Mouse (Mus musculus) stomach, postnatal 0 days (tissue): ENCODE results near the gene Med16. TPM values are rescaled to one million over a fixed set of nuclear protein-coding genes. Genes with fewer than 3 reads are reported as not detected.
A peak's percentile ranks its signal among the peaks of the same experiment; 100 is the strongest.

Experiments
- ATAC-seq: fragments of 200-750 bp; cut with Nextera tagmentation; 2 replicates; pipeline ENCODE4 v1.8.0; 2017; ENCODE audit not compliant: low FRiP score, low TSS enrichment
- DNase-seq: peaks from one replicate; pipeline ENCODE4 v3.0.0-alpha.2; 2016; ENCODE audit warnings: low spot score
- H3K27ac ChIP-seq: fragments of 300-500 bp; sonication (generic); replicated peaks from 2 replicates; pipeline ENCODE4 v1.5.1; 2014; ENCODE audit warnings: mild to moderate bottlenecking, control low read depth
- H3K27me3 ChIP-seq: fragments of 300-500 bp; sonication (generic); 2 replicates; pipeline ENCODE4 v1.6.1; 2014; ENCODE audit warnings: low read length; ENCODE audit not compliant: control insufficient read depth, insufficient read depth
- H3K36me3 ChIP-seq: fragments of 300-500 bp; sonication (generic); 2 replicates; pipeline ENCODE4 v1.6.1; 2014; ENCODE audit warnings: low read length, mixed read lengths; ENCODE audit not compliant: control insufficient read depth, insufficient read depth
- H3K4me1 ChIP-seq: fragments of 300-500 bp; sonication (generic); replicated peaks from 2 replicates; pipeline ENCODE4 v1.6.1; 2014; ENCODE audit warnings: antibody characterized with exemption; ENCODE audit not compliant: control insufficient read depth, insufficient read depth
- H3K4me2 ChIP-seq: fragments of 300-500 bp; sonication (generic); replicated peaks from 2 replicates; pipeline ENCODE4 v1.6.1; 2014; ENCODE audit warnings: low read depth, mild to moderate bottlenecking, control low read depth, moderate library complexity
- H3K4me3 ChIP-seq: fragments of 300-500 bp; sonication (generic); 2 replicates; pipeline ENCODE4 v1.5.1; 2014; ENCODE audit warnings: low read depth, low read length, control low read depth
- H3K9ac ChIP-seq: fragments of 300-500 bp; sonication (generic); 2 replicates; pipeline ENCODE4 v1.6.1; 2014; ENCODE audit warnings: mild to moderate bottlenecking, low read length, control low read depth, mixed read lengths
- H3K9me3 ChIP-seq: fragments of 300-500 bp; sonication (generic); 2 replicates; pipeline ENCODE4 v1.6.1; 2016; ENCODE audit warnings: low read length; ENCODE audit not compliant: control insufficient read depth
- CTCF ChIP-seq: IDR thresholded peaks from 2 replicates; pipeline ENCODE4 v1.5.1; 2016; ENCODE audit warnings: antibody characterized with exemption, low read depth, mild to moderate bottlenecking, moderate library complexity
- EP300 ChIP-seq: optimal IDR thresholded peaks from 2 replicates; pipeline ENCODE3; 2016; ENCODE audit warnings: antibody characterized with exemption
- WGBS: fragments of 180-500 bp; shearing (Covaris S2); extraction: QIAGEN DNeasy Blood & Tissue Kit; methylation state at CpG from one replicate; pipeline ENCODE4 v1.1.7; 2014; 5-methylcytosine and 5-hydroxymethylcytosine counted together
- microRNA-seq: library from miRNA; unstranded; fragments of <30 nt; microRNA quantifications from one replicate; pipeline ENCODE4, GENCODE M21; 2016
- polyA plus RNA-seq: library from polyadenylated mRNA; unstranded; fragments of >200 nt; fragmentation: Nextera tagmentation; extraction: Ambion mirVana; gene quantifications from 2 replicates; pipeline ENCODE4 v1.2.1, GENCODE M21; 2015

The Med16 gene
- polyA plus RNA-seq, 1 experiment from 2014 or later: 25.6 TPM

DNA sequence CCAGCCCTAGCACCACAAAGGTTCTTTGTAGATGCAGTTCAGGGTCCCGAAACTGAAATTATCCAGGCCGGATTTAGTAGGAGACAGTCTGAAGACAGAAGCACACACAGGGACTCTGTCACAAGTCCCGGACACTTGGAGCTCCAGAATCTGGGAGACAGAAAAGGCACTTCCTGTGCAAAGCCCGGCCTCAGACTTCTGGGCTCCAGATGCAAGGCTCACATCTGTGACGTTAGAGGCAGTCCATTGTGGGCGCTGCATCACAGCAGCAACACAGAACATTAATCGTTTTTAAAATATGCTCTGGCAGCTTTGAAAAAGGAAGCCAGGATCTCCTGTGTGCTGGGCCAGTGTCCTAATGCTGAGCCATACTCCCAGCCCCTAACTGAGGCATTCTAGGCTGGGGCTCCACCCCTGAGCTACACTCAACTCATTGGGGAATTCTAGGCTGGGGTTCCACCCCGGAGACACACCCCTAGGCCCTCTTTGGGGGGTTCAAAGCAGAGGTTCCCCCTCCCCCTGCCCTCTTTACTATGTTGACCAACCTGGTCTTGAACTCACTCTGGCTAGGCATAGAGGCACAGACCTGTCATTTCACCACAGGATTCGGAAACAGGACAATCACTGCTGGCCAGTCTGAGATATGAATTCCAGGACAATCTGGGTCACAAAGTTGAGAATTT, 56.5 kb downstream of the Med16 start:
- Histone ChIP-seq H3K36me3 (peaks cover 3% of the 10 kb centered on the region; the same call in 1 of the 2 replicates), H3K27ac (peak overlapping the region; percentile 99), H3K27me3 (no peaks in the 10 kb centered on the region), H3K9ac (peak overlapping the region; percentile 67), H3K9me3 (no peaks in the 10 kb centered on the region), H3K4me2 (peak overlapping the region; percentile 62), H3K4me1 (peaks cover 18% of the 10 kb centered on the region), H3K4me3 (0 out of 2 replicates have a peak overlapping the region, but pooled peaks have one; percentile 41)
- no peak for ATAC-seq
- 16% methylated on average over 9 of the region's 9 CpGs for WGBS
- DNase-seq: no peak
- TF ChIP-seq EP300: no peak
- no peak for TF ChIP-seq CTCF

DNA sequence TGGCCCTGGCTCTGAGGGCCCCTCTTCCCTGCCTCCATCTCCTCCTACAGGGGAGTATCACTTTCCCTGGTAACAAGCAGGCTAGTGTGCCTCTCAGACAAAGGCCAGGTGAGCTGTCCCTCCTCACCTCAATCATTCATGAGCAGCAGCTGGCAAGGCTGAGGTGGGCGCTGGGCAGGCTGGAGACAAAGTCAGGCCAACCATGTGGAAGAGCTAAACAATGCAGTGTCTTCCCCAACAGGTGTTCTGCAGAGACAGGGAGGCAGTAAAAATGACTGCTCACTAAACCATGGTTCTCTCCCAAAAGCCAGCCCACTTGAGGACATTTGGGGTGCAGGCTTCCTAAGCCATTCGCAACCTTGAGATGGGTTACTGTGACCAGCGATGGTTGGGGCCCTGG, 57.1 kb downstream of the Med16 start:
- Histone ChIP-seq H3K27me3 (no peaks in the 10 kb centered on the region), H3K4me3 (no peak overlapping the region), H3K4me1 (peaks cover 16% of the 10 kb centered on the region), H3K36me3 (no peaks in the 10 kb centered on the region), H3K4me2 (peak overlapping the region; percentile 62; the same call in 1 of the 2 replicates), H3K9ac (peak overlapping the region; percentile 43), H3K27ac (peak overlapping the region; percentile 99), H3K9me3 (no peaks in the 10 kb centered on the region)
- no peak for ATAC-seq
- DNase-seq: no peak
- TF ChIP-seq CTCF (no peak), EP300 (no peak)
- WGBS: 49% methylated on average over 3 of the region's 3 CpGs

- no peaks in the 10 kb centered on the region for H3K9me3 ChIP-seq
- H3K27ac ChIP-seq: no peak overlapping the region
- peaks cover 16% of the 10 kb centered on the region for H3K4me1 ChIP-seq
- no peak overlapping the region for H3K4me3 ChIP-seq
- TF ChIP-seq CTCF (no peak), EP300 (no peak)
- WGBS: 75% methylated on average over 8 of the region's 8 CpGs
- no peaks in the 10 kb centered on the region for H3K36me3 ChIP-seq
- H3K4me2 ChIP-seq: no peak overlapping the region
- ATAC-seq (no peak), DNase-seq (no peak)
- no peaks in the 10 kb centered on the region for H3K27me3 ChIP-seq
- H3K9ac ChIP-seq: no peak overlapping the region
These were observed 58.6 kb downstream of the Med16 start for GRCm38 (mm10) chr10:79849941-79850628.

- Histone ChIP-seq H3K4me3 (no peak overlapping the region), H3K4me2 (no peak overlapping the region), H3K27ac (no peak overlapping the region), H3K9me3 (no peaks in the 10 kb centered on the region), H3K36me3 (no peaks in the 10 kb centered on the region), H3K27me3 (no peaks in the 10 kb centered on the region), H3K9ac (no peak overlapping the region), H3K4me1 (peaks cover under 1% of the 10 kb centered on the region; the same call in 1 of the 2 replicates)
- TF ChIP-seq CTCF (no peak), EP300 (no peak)
- WGBS: 64% methylated on average over 5 of the region's 5 CpGs
- DNase-seq: no peak
- no peak for ATAC-seq
These were observed 62.2 kb downstream of the Med16 start for GRCm38 (mm10) chr10:79846553-79846952.

Small RNA genes lying within 50 kb of the gene (microRNA-seq; reads per million reads assigned to microRNA genes)
- not detected for gene Mir6910

Other genes with a start within 250 kb of the Med16 start
- 17.6 and 22.2 TPM in 2 replicates for gene Madcam1, start 244.4 kb downstream of the Med16 start, polyA plus RNA-seq
- 50.3 and 51.0 TPM in 2 replicates for gene Tpgs1, start 239.6 kb downstream of the Med16 start, polyA plus RNA-seq
- 85.3 and 86.9 TPM in 2 replicates for gene Cdc34, start 226.7 kb downstream of the Med16 start, polyA plus RNA-seq
- gene Gzmm, start 219.9 kb downstream of the Med16 start, polyA plus RNA-seq: 0.62 and 0.83 TPM in 2 replicates
- 1,012 and 1,042 TPM in 2 replicates for gene Bsg, start 204.4 kb downstream of the Med16 start, polyA plus RNA-seq
- 0.28 and 0.38 TPM in 2 replicates for gene Hcn2, start 192.3 kb downstream of the Med16 start, polyA plus RNA-seq
- 16.5 and 20.6 TPM in 2 replicates for gene Polrmt, start 162.3 kb downstream of the Med16 start, polyA plus RNA-seq
- gene Fgf22, start 153.8 kb downstream of the Med16 start, polyA plus RNA-seq: 13.5 and 14.9 TPM in 2 replicates
- 60.0 and 68.6 TPM in 2 replicates for gene Rnf126, start 142.0 kb downstream of the Med16 start, polyA plus RNA-seq
- gene Fstl3, start 131.7 kb downstream of the Med16 start, polyA plus RNA-seq: 14.1 and 17.6 TPM in 2 replicates
- 0.04 and 0.15 TPM in 2 replicates for gene Prss57, start 118.0 kb downstream of the Med16 start, polyA plus RNA-seq
- gene Palm, start 115.4 kb downstream of the Med16 start, polyA plus RNA-seq: 27.8 and 29.1 TPM in 2 replicates
- 57.6 and 58.0 TPM in 2 replicates for gene Misp, start 87.9 kb downstream of the Med16 start, polyA plus RNA-seq
- 99.3 and 103 TPM in 2 replicates for gene Ptbp1, start 54.5 kb downstream of the Med16 start, polyA plus RNA-seq
- 0.86 and 0.87 TPM in 2 replicates for gene Prtn3, start 34.4 kb downstream of the Med16 start, polyA plus RNA-seq
- gene Plppr3, start 34.3 kb downstream of the Med16 start, polyA plus RNA-seq: 5.5 and 7.0 TPM in 2 replicates
- gene Elane, start 22.7 kb downstream of the Med16 start, polyA plus RNA-seq: 0.30 and 0.55 TPM in 2 replicates
- gene Cfd, start 18.1 kb downstream of the Med16 start, polyA plus RNA-seq: not detected in 2 replicates
- gene Gm26602, start 1.9 kb upstream of the Med16 start, polyA plus RNA-seq: 8.9 and 18.0 TPM in 2 replicates
- 0.79 and 0.99 TPM in 2 replicates for gene Kiss1r, start 8.0 kb upstream of the Med16 start, polyA plus RNA-seq
- 160 and 174 TPM in 2 replicates for gene R3hdm4, start 12.3 kb upstream of the Med16 start, polyA plus RNA-seq
- gene Arid3a, start 18.1 kb upstream of the Med16 start, polyA plus RNA-seq: 3.2 and 3.5 TPM in 2 replicates
- gene Wdr18, start 51.2 kb upstream of the Med16 start, polyA plus RNA-seq: 46.9 and 50.3 TPM in 2 replicates
- 0.17 and 0.18 TPM in 2 replicates for gene Grin3b, start 61.8 kb upstream of the Med16 start, polyA plus RNA-seq
- gene Tmem259, start 75.4 kb upstream of the Med16 start, polyA plus RNA-seq: 18.5 and 19.1 TPM in 2 replicates
- gene Cnn2, start 79.7 kb upstream of the Med16 start, polyA plus RNA-seq: 236 and 245 TPM in 2 replicates
- gene Abca7, start 87.6 kb upstream of the Med16 start, polyA plus RNA-seq: 2.6 and 3.2 TPM in 2 replicates
- gene Arhgap45, start 107.7 kb upstream of the Med16 start, polyA plus RNA-seq: 2.0 TPM in 2 replicates
- 121 and 122 TPM in 2 replicates for gene Polr2e, start 130.9 kb upstream of the Med16 start, polyA plus RNA-seq
- 435 and 445 TPM in 2 replicates for gene Gpx4, start 138.2 kb upstream of the Med16 start, polyA plus RNA-seq
- gene Sbno2, start 196.6 kb upstream of the Med16 start, polyA plus RNA-seq: 10.7 and 11.0 TPM in 2 replicates
- 10.3 and 11.2 TPM in 2 replicates for gene Stk11, start 206.9 kb upstream of the Med16 start, polyA plus RNA-seq
- gene Atp5d, start 229.7 kb upstream of the Med16 start, polyA plus RNA-seq: 679 and 705 TPM in 2 replicates
- 4.2 and 4.3 TPM in 2 replicates for gene Cbarp, start 231.9 kb upstream of the Med16 start, polyA plus RNA-seq
- gene Midn, start 239.3 kb upstream of the Med16 start, polyA plus RNA-seq: 8.5 and 9.6 TPM in 2 replicates